Mouse (Mus musculus) testis, postnatal 14 days (tissue): ENCODE results near the gene Sdf4.

Source experiments
- DNase-seq: peaks from one replicate; pipeline ENCODE4 v3.0.0; 2021; ENCODE audit warnings: low spot score

Sdf4 gene

GRCm38 (mm10) chr4:156055173-156055572, 62.5 kb downstream of the Sdf4 start:
- no peak for DNase-seq

- DNase-seq: no peak
Measured at GRCm38 (mm10) chr4:156057702-156058101, 65.0 kb downstream of the Sdf4 start.

- DNase-seq: no peak
Measured at GRCm38 (mm10) chr4:156058826-156059225, 66.2 kb downstream of the Sdf4 start.

GRCm38 (mm10) chr4:156059261-156059660, 66.6 kb downstream of the Sdf4 start, which contains the start of gene Ttll10:
Ttll10 (minus strand) TSS chr4:156059414.
- DNase-seq: no peak

GRCm38 (mm10) chr4:156059713-156060112, 67.0 kb downstream of the Sdf4 start:
- DNase-seq: peak; percentile 53
